Mouse (Mus musculus): ENCODE data around the gene Rbm34.
"Not testable (repeated sequence)": the region's sequence is repeated elsewhere in the genome, so short reads cannot be mapped to it uniquely, and the experiment has no call there.

Rbm34 gene

DNA sequence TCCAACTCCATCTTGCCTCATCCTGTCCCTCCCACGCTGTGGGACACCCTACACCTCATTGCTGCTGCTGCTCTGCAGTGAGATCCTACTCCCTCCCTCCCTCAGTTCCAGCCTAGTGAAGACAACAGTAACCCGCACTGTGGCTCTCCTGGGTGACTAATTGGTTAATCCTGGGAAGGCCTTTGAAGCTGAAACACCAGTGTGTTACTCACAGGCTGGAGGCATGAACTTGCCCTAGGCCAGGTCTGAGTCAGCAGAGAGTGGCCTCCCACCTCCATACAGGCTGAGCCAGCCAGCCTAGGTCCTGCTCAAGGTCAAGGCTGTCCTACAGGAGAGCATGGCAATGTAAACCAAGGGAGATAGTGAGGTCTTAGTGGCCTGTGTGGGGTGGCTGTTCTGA lies 51.6 kb downstream of the Rbm34 start:
- DNase-seq (ENCODE audit: low spot score) = no peak

GRCm38 (mm10) chr8:126918356-126918755 lies 52.5 kb downstream of the Rbm34 start:
- DNase-seq (ENCODE audit: low spot score) = no peak

GRCm38 (mm10) chr8:126917179-126917905 lies 53.5 kb downstream of the Rbm34 start:
- DNase-seq (ENCODE audit: low spot score) = no peak

- no peak for DNase-seq (ENCODE audit: low spot score)
These were observed 54.3 kb downstream of the Rbm34 start for GRCm38 (mm10) chr8:126916611-126917010.

- no peak for DNase-seq (ENCODE audit: low spot score)
These were observed 56.1 kb downstream of the Rbm34 start for GRCm38 (mm10) chr8:126914609-126915375.

GRCm38 (mm10) chr8:126914107-126914490 lies 56.8 kb downstream of the Rbm34 start:
- DNase-seq (ENCODE audit: low spot score) = not testable (repeated sequence)

DNA sequence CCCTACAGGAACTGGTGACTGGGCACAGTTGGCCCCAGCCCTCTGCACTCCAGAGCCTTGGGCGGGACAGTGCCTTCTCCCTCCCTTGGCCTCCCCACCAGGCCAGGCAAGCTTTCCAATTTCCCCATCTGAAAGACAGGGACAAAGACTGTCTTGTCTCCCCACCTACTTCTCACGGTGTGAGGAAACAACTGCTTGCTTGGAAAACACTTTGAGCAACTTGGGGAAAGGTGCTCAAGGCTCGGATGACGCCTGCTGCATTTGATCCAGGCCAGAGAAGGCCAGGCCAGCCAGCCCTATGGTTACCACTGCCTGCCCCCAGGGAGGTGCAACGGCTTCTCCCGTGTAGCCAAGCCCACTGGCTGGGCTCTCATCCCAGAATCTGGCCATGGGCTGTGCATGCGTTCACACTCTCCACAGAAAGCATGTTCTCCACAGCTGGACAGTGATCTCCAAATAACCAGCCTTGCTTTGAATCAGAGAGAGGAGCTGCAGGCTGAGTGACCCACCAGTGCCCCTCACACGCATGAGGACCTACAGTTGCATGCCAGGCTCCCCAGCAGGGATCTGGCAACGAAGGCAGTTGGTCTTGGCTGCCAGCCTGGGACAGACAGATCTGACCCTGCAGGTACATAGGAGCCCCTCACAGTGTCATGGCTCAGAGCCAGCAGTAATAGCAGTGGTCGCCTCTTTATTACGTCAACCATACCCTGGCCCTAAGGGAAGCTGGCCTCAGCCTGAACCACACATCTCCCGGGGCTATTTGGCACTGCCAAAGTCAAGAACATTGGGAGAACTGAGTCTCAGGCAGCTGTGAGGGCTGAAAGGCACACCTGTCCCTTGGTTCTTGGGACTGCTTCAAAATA lies 57.4 kb downstream of the Rbm34 start:
- DNase-seq (ENCODE audit: low spot score) = no peak

DNA sequence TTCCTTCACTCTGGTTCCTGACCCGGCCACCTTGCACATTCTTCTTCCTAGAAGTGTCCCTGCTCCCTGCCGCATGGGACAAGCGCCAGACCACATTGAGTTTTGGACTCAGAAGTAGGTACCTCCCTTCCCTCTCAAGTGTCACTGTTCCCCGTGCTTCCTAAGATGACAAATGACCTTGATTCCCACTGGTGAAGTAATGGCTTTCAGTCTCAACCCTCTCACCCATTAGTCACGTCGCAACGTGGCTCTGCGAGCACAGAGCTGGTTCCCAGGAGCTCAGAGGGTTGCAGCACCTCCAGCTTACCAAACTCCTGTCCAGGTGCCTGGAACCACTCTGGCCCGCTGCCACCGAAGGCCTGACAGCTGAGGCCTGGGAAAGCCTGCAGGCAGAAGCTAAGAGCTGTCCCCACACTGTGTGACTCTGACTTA lies 61.5 kb downstream of the Rbm34 start:
- DNase-seq (ENCODE audit: low spot score) = no peak

- no peak for DNase-seq (ENCODE audit: low spot score)
These were observed 62.1 kb downstream of the Rbm34 start for GRCm38 (mm10) chr8:126908805-126909204.

- DNase-seq (ENCODE audit: low spot score) = peak; percentile 57
These were observed 62.9 kb downstream of the Rbm34 start for GRCm38 (mm10) chr8:126907968-126908367.

- DNase-seq (ENCODE audit: low spot score) = no peak
These were observed 63.5 kb downstream of the Rbm34 start for GRCm38 (mm10) chr8:126907374-126907773.

GRCm38 (mm10) chr8:126905387-126905786 lies 65.5 kb downstream of the Rbm34 start:
- DNase-seq (ENCODE audit: low spot score) = no peak

DNA sequence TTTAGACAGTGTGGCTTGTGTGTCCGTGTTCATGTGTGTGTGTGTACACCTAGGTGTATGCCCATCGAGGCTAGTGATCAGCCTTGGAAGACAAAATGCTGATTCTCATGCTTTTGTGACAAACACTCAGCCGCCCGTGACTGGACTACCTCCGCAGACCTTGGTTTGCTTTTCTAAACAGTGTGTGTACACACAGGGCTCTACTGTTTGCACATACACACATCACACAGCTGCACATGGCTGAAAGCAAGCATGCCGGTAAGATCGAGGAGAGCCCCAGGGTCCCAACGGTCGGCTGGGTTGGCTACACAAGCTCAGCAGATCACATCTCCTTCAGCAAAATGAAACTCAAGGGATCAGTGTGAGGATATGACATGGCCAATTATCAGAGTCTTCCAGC lies 66.9 kb downstream of the Rbm34 start:
- no peak for DNase-seq (ENCODE audit: low spot score)

DNA sequence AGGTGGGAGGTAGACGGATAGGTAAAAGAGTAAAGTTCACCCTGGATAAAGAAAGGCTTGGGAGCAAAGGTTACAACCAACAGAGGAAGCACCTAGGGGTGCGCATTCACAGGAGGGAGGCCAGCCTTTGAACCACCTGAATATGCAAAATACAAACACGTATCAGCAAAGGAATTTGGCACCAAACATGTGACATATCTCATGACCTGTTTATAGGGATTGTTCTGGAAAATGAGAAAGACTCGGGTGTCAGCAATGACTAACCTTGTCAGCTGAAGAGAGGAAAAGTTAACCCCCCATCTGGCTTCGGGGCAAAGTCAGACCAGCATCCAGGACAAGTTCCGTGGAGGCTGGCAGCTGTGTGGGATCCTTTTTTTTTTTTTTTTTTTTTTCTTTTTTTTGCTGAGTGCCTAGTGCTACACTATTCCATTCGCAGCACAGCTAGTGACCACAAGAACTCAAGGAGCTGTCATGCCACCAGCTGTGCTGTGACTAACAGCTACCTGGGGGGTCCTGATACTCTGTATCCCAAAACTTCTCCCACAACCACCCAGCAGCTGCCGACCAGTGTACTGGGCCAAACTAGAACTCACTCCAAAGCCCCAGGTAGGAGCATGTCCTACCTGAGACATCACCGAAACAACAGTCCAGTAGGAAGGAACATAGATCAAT lies 67.5 kb downstream of the Rbm34 start:
- DNase-seq (ENCODE audit: low spot score) = peak; percentile 84

- peak; percentile 70 for DNase-seq (ENCODE audit: low spot score)
These were observed 69.3 kb downstream of the Rbm34 start for GRCm38 (mm10) chr8:126901612-126902011.

GRCm38 (mm10) chr8:126901049-126901448 lies 69.8 kb downstream of the Rbm34 start:
- DNase-seq (ENCODE audit: low spot score) = no peak
